Mouse (Mus musculus) ES-E14 (cell line): ENCODE measurements around the gene Pcdh10. TPM values are rescaled to one million over a fixed set of nuclear protein-coding genes. Genes with fewer than 3 reads are reported as not detected.

Experiments used
- DNase-seq: peaks from one replicate; pipeline ENCODE4 v3.0.0-alpha.2; 2013; ENCODE audit warnings: low read depth, low spot score
- H3K27ac ChIP-seq: 2 replicates; pipeline ENCODE4 v1.5.1; 2012; ENCODE audit warnings: low read depth, mild to moderate bottlenecking, low read length, moderate library complexity, mixed read lengths; ENCODE audit not compliant: poor library complexity, insufficient read depth, severe bottlenecking
- H3K36me3 ChIP-seq: 2 replicates; pipeline ENCODE4 v1.6.1; 2012; ENCODE audit warnings: mild to moderate bottlenecking, low read length, moderate library complexity, mixed read lengths; ENCODE audit not compliant: control insufficient read depth, poor library complexity, insufficient read depth, severe bottlenecking
- H3K4me1 ChIP-seq, 2 experiments: fragments of 150-350 bp in 1 of 2; sonication (generic) in 1 of 2; 2 replicates each; pipeline ENCODE4 v1.6.1; 2012; ENCODE audit warnings: low read length in 2 of 2, mild to moderate bottlenecking in 1 of 2, mixed read lengths in 1 of 2; ENCODE audit not compliant: control insufficient read depth in 2 of 2, insufficient read depth in 2 of 2, poor library complexity in 1 of 2
- H3K4me3 ChIP-seq, 2 experiments: fragments of 150-350 bp in 1 of 2; sonication (generic) in 1 of 2; 2 replicates each; pipeline ENCODE4 v1.5.1; 2012; ENCODE audit warnings: low read length in 2 of 2, low read depth in 1 of 2, mild to moderate bottlenecking in 1 of 2, mixed read lengths in 1 of 2; ENCODE audit not compliant: insufficient read depth in 1 of 2, poor library complexity in 1 of 2, severe bottlenecking in 1 of 2
- H3K9ac ChIP-seq: 2 replicates; pipeline ENCODE4 v1.6.1; 2012; ENCODE audit warnings: low read depth, mild to moderate bottlenecking, low read length, mixed read lengths; ENCODE audit not compliant: poor library complexity, insufficient read depth, severe bottlenecking
- H3K9me3 ChIP-seq: fragments of 150-350 bp; sonication (generic); 2 replicates; pipeline ENCODE4 v1.6.1; 2012; ENCODE audit warnings: low read depth, mild to moderate bottlenecking, low read length; ENCODE audit not compliant: control insufficient read depth, insufficient read depth
- CHD2 ChIP-seq: IDR thresholded peaks from 2 replicates; pipeline ENCODE4 v1.6.1; 2014; ENCODE audit warnings: mild to moderate bottlenecking, low read depth, low read length, inconsistent platforms
- HCFC1 ChIP-seq: IDR thresholded peaks from 2 replicates; pipeline ENCODE4 v1.6.1; 2012; ENCODE audit warnings: low read length, inconsistent platforms, borderline replicate concordance; ENCODE audit not compliant: insufficient read depth
- MAFK ChIP-seq: IDR thresholded peaks from 2 replicates; pipeline ENCODE4 v1.6.1; 2014; ENCODE audit warnings: mild to moderate bottlenecking, low read depth, low read length, inconsistent platforms; ENCODE audit not compliant: insufficient read depth
- ZC3H11A ChIP-seq: IDR thresholded peaks from 2 replicates; pipeline ENCODE4 v1.6.1; 2012; ENCODE audit warnings: low read depth, mild to moderate bottlenecking, inconsistent platforms, low read length, borderline replicate concordance
- ZNF384 ChIP-seq: IDR thresholded peaks from 2 replicates; pipeline ENCODE4 v1.6.1; 2012; ENCODE audit warnings: low read depth, low read length, inconsistent platforms
- in situ Hi-C, 2 experiments: fragments of 600-800 bp; cut with MboI; formaldehyde crosslinking; loops; one replicate each; pipeline ENCODE4 v1.15.1; 2025; ENCODE audit warnings: low sequenced_read_pairs in 2 of 2, inconsistent platforms in 1 of 2; ENCODE audit not compliant: unreplicated experiment in 2 of 2
- total RNA-seq: library from RNA; depleted of rRNA; stranded (reverse); fragments of 300-350 nt; gene quantifications from 2 replicates; pipeline ENCODE4 v1.2.3, GENCODE M21; 2012; rRNA removed

Gene Pcdh10
- 0.11 and 0.31 TPM in 2 replicates for total RNA-seq

GRCm38 (mm10) chr3:45378145-45378544 lies at the start of gene Pcdh10:
TSS of gene Pcdh10 (plus strand) at chr3:45378398.
- TF ChIP-seq MAFK (no peak), ZC3H11A (no peak), HCFC1 (no peak), CHD2 (0 out of 2 replicates have a peak, but pooled peaks have one; percentile 69), ZNF384 (no peak)
- no peak within 1 kb of the TSS for H3K9ac ChIP-seq
- H3K27ac ChIP-seq = no peak within 1 kb of the TSS

GRCm38 (mm10) chr3:45355919-45356318 lies 22.3 kb upstream of the Pcdh10 start:
- Histone ChIP-seq H3K4me1 (no peaks in the 10 kb centered on the region), H3K9me3 (no peaks in the 10 kb centered on the region), H3K4me3 (no peak overlapping the region), H3K27ac (no peak overlapping the region), H3K9ac (no peak overlapping the region), H3K36me3 (no peaks in the 10 kb centered on the region)
- no peak for DNase-seq
- in situ Hi-C loops = no loop called here
- TF ChIP-seq ZC3H11A = no peak
- no peak for TF ChIP-seq ZNF384
- no peak for TF ChIP-seq CHD2
- no peak for TF ChIP-seq MAFK
- no peak for TF ChIP-seq HCFC1

More at GRCm38 (mm10) chr3:45378145-45378544, at the start of gene Pcdh10:
- Histone ChIP-seq H3K4me3 (peak within 1 kb of the TSS; percentile 56 to 67), H3K4me1 (0 out of 4 replicates have a peak, but pooled peaks cover 0 to 3% of the 10 kb centered on the region in 2 experiments), H3K36me3 (no peaks in the 10 kb centered on the region), H3K9me3 (no peaks in the 10 kb centered on the region)
- in situ Hi-C loops = no loop called here
- DNase-seq = peak; percentile 89

- no peaks in the 10 kb centered on the region for H3K4me1 ChIP-seq
- no peaks in the 10 kb centered on the region for H3K9me3 ChIP-seq
- no peak for DNase-seq
- no peaks in the 10 kb centered on the region for H3K36me3 ChIP-seq
- H3K9ac ChIP-seq = no peak overlapping the region
- no peak for TF ChIP-seq MAFK
- TF ChIP-seq HCFC1 = no peak
- TF ChIP-seq CHD2 = no peak
- no peak for TF ChIP-seq ZC3H11A
- no peak for TF ChIP-seq ZNF384
- H3K4me3 ChIP-seq = no peak overlapping the region
- no peak overlapping the region for H3K27ac ChIP-seq
- in situ Hi-C loops = no loop called here
Observed at GRCm38 (mm10) chr3:45368952-45369351, 9.2 kb upstream of the Pcdh10 start.

- H3K9ac ChIP-seq = peak overlapping the region; percentile 32; the same call in 1 of the 2 replicates
Observed at GRCm38 (mm10) chr3:45375761-45376500, 2.3 kb upstream of the Pcdh10 start.

More at GRCm38 (mm10) chr3:45375761-45376500, 2.3 kb upstream of the Pcdh10 start:
- Histone ChIP-seq H3K4me3 (peak overlapping the region; percentile 56 to 65), H3K9me3 (no peaks in the 10 kb centered on the region), H3K27ac (no peak overlapping the region), H3K4me1 (0 out of 4 replicates have a peak, but pooled peaks cover 0 to 3% of the 10 kb centered on the region in 2 experiments), H3K36me3 (no peaks in the 10 kb centered on the region)
- TF ChIP-seq MAFK = no peak
- peak; percentile 99 for TF ChIP-seq ZNF384
- TF ChIP-seq CHD2 = no peak
- TF ChIP-seq ZC3H11A = peak; percentile 32; the same call in 1 of the 2 replicates
- TF ChIP-seq HCFC1 = no peak
- in situ Hi-C loops = no loop called here
- peak; percentile 62 for DNase-seq
